ENCODE assay signal across 8 mouse cellular contexts in the genomic region with DNA sequence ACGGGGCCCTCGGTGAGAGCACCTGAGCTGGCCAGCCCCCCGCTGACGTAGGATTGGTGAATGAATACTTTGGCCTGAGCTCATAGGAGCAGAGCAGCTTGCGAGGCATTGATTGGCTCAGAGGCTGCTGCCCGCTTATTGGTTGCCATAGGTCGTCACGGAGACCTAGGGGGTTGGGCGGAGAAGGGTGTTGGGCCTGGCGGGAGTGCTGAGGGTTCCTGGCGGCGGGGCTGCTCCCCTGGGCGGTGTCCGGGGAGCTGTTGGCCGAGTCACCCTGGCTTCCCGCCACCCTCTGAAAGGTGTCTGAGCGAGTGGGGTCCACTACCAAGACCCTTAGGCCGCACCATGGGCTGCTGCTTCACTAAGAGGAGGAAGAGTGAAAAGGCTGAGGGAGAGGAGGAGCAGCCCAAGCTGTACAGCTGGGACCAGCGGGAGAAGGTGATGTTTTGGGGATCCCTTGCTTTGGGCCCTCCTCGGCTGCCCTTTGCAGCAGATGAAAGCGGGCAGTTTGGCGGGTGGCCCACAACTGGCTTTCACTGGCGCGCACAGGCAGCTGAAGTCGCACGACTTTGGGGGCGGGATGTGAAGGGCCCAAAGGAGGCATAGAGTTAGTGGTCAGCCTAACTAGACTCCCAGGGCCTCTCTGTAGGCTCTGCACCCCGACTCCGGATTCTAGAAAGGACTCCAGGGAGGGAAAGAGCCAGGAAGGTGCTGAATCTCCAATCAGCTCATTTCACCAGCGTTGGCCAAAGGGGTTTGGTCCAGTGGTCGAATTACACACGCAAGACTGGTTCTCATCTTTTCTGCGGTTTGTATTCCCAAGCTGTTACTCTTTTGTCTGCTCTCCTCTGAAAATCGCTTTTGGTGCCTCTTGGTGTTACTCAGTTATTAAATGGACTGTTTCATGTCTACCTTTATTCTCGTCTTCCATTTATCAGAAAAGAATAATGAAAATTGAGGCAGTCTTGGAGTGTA. TPM values are rescaled to one million over a fixed set of nuclear protein-coding genes. Genes with fewer than 3 reads are reported as not detected.
DNase-seq lines count a peak whose midpoint lies in the region; ATAC-seq and TF ChIP-seq lines count a peak whose summit lies in the region.

Gene Rp2, plus strand, starts transcription at position 91 of the 975 bp plus-strand sequence.

- H3K36me3 ChIP-seq in embryonic facial prominence, embryonic 14.5 days (ENCODE audit: control insufficient read depth, insufficient read depth, low read length) = no peaks in the 10 kb centered on the region
- no peaks in the 10 kb centered on the region for H3K36me3 ChIP-seq in heart, adult 2 months (ENCODE audit: control insufficient read depth, insufficient read depth, low read length)
- no peaks in the 10 kb centered on the region for H3K36me3 ChIP-seq in limb, embryonic 14.5 days (ENCODE audit: control insufficient read depth, insufficient read depth, low read length)
- no peaks in the 10 kb centered on the region for H3K36me3 ChIP-seq in midbrain, postnatal 0 days (ENCODE audit: insufficient read depth, low read length)

- peak; percentile 63 for TF ChIP-seq POLR2A in heart, adult 2 months (IDR thresholded peaks at IDR 0.05; ENCODE audit: insufficient read depth, low read depth, low read length)
- no peak for TF ChIP-seq POLR2A in limb, embryonic 14.5 days (IDR thresholded peaks at IDR 0.05; ENCODE audit: borderline replicate concordance, extremely low read depth, insufficient read depth, insufficient read length)

- no peaks in the 10 kb centered on the region for H3K79me2 ChIP-seq in heart, adult 2 months (replicated peaks; ENCODE audit: control insufficient read depth, insufficient read depth, low read length)

- H3K4me3 ChIP-seq in embryonic facial prominence, embryonic 14.5 days (ENCODE audit: low read depth, low read length) = peak within 1 kb of the TSS; percentile 58
- peak within 1 kb of the TSS; percentile 62 for H3K4me3 ChIP-seq in heart, adult 2 months
- H3K4me3 ChIP-seq in limb, embryonic 14.5 days (replicated peaks; ENCODE audit: low read length) = peak within 1 kb of the TSS; percentile 54
- H3K4me3 ChIP-seq in midbrain, postnatal 0 days (ENCODE audit: low read depth, low read length) = peak within 1 kb of the TSS; percentile 59

- TF ChIP-seq CTCF in heart, adult 2 months (IDR thresholded peaks at IDR 0.05) = no peak
- TF ChIP-seq CTCF in midbrain, postnatal 0 days (IDR thresholded peaks at IDR 0.05) = no peak

- H3K4me2 ChIP-seq in embryonic facial prominence, embryonic 14.5 days (ENCODE audit: low read depth, low read length) = peak within 1 kb of the TSS; percentile 51
- H3K4me2 ChIP-seq in limb, embryonic 14.5 days (replicated peaks; ENCODE audit: low read depth, low read length, severe bottlenecking) = peak within 1 kb of the TSS; percentile 51
- peak within 1 kb of the TSS; percentile 53 for H3K4me2 ChIP-seq in midbrain, postnatal 0 days (ENCODE audit: low read depth, low read length, poor library complexity, severe bottlenecking)

- no peaks in the 10 kb centered on the region for H3K4me1 ChIP-seq in embryonic facial prominence, embryonic 14.5 days (ENCODE audit: control insufficient read depth, insufficient read depth, low read length)
- no peaks in the 10 kb centered on the region for H3K4me1 ChIP-seq in heart, adult 2 months (ENCODE audit: control insufficient read depth, insufficient read depth, low read length)
- no peaks in the 10 kb centered on the region for H3K4me1 ChIP-seq in limb, embryonic 14.5 days (ENCODE audit: control insufficient read depth, insufficient read depth, low read length)
- no peaks in the 10 kb centered on the region for H3K4me1 ChIP-seq in midbrain, postnatal 0 days (ENCODE audit: insufficient read depth, low read length)

- H3K9ac ChIP-seq in embryonic facial prominence, embryonic 14.5 days (ENCODE audit: low read depth, low read length) = peak within 1 kb of the TSS; percentile 73
- peak within 1 kb of the TSS; percentile 85 for H3K9ac ChIP-seq in heart, adult 2 months (ENCODE audit: low read depth, low read length)
- H3K9ac ChIP-seq in limb, embryonic 14.5 days (ENCODE audit: low read depth, low read length, severe bottlenecking) = peak within 1 kb of the TSS; percentile 68
- H3K9ac ChIP-seq in midbrain, postnatal 0 days (replicated peaks; ENCODE audit: low read length, poor library complexity, severe bottlenecking) = peak within 1 kb of the TSS; percentile 61

- WGBS in embryonic facial prominence, embryonic 14.5 days = 14% methylated on average over 31 of the region's 35 CpGs
- 10% methylated on average over 35 of the region's 35 CpGs for WGBS in heart, adult 2 months
- 18% methylated on average over 29 of the region's 35 CpGs for WGBS in limb, embryonic 14.5 days
- 15% methylated on average over 35 of the region's 35 CpGs for WGBS in midbrain, postnatal 0 days

- TF ChIP-seq EP300 in heart, adult 2 months (IDR thresholded peaks at IDR 0.05; ENCODE audit: insufficient read depth, low read depth, low read length) = no peak

- H3K27ac ChIP-seq in embryonic facial prominence, embryonic 14.5 days (replicated peaks; ENCODE audit: low read depth, low read length) = peak within 1 kb of the TSS; percentile 56
- peak within 1 kb of the TSS; percentile 67 for H3K27ac ChIP-seq in heart, adult 2 months
- H3K27ac ChIP-seq in limb, embryonic 14.5 days (replicated peaks; ENCODE audit: low read depth, low read length) = peak within 1 kb of the TSS; percentile 65
- H3K27ac ChIP-seq in midbrain, postnatal 0 days (ENCODE audit: low read depth, low read length) = no peak within 1 kb of the TSS

- H3K27me3 ChIP-seq in embryonic facial prominence, embryonic 14.5 days (replicated peaks; ENCODE audit: control insufficient read depth, insufficient read depth, low read length) = no peaks in the 10 kb centered on the region
- H3K27me3 ChIP-seq in heart, adult 2 months (ENCODE audit: control insufficient read depth, insufficient read depth, low read length) = no peaks in the 10 kb centered on the region
- H3K27me3 ChIP-seq in limb, embryonic 14.5 days (ENCODE audit: control insufficient read depth, insufficient read depth, low read length) = no peaks in the 10 kb centered on the region
- no peaks in the 10 kb centered on the region for H3K27me3 ChIP-seq in midbrain, postnatal 0 days (ENCODE audit: insufficient read depth, low read length)

- DNase-seq in 3T3-L1 (ENCODE audit: low read depth, low spot score) = peak; percentile 89
- DNase-seq in adrenal gland, postnatal 4 days (ENCODE audit: low spot score in 2 of 2) = peak; percentile 38 to 53
- DNase-seq in embryonic facial prominence, embryonic 14.5 days (ENCODE audit: low spot score) = peak; percentile 95
- peak; percentile 79 to 86 for DNase-seq in heart, adult 2 months
- DNase-seq in kidney, adult 9 months = peak; percentile 89
- peak; percentile 89 for DNase-seq in limb, embryonic 14.5 days (ENCODE audit: low spot score)
- peak; percentile 91 for DNase-seq in midbrain, postnatal 0 days (ENCODE audit: low spot score)
- DNase-seq in spleen, postnatal 14 days (ENCODE audit: low spot score in 2 of 2) = peak; percentile 66 to 72

- peak; percentile 100 for ATAC-seq in embryonic facial prominence, embryonic 14.5 days (ENCODE audit: low read depth)
- ATAC-seq in limb, embryonic 14.5 days (ENCODE audit: low FRiP score, low read depth) = peak; percentile 100
- ATAC-seq in midbrain, postnatal 0 days (ENCODE audit: low FRiP score) = peak; percentile 100

- H3K9me3 ChIP-seq in embryonic facial prominence, embryonic 14.5 days (ENCODE audit: control insufficient read depth, low read length) = no peaks in the 10 kb centered on the region
- H3K9me3 ChIP-seq in limb, embryonic 14.5 days (ENCODE audit: control insufficient read depth, low read length) = no peaks in the 10 kb centered on the region
- H3K9me3 ChIP-seq in midbrain, postnatal 0 days (ENCODE audit: low read length) = no peaks in the 10 kb centered on the region

- intact Hi-C loops in heart, adult 2 months (cut with DNase I) = loop anchor here (5.0 to 10.0 kb wide), 3 partner anchors 63 to 210 kb away; partner anchors contain the start of gene Jade3

RNA-seq across cellular contexts. Expression of gene Rp2, which starts in this region (rescaled TPM):
- total RNA-seq in adrenal gland, postnatal 4 days (2021) = 10 to 100 TPM; 21.5 to 22.1 TPM
- 14.5 and 15.2 TPM in 2 replicates for polyA plus RNA-seq in embryonic facial prominence, embryonic 14.5 days (2014; fragmentation: Nextera tagmentation; extraction: Ambion mirVana)
- total RNA-seq in heart, adult 2 months (2021) = 10 to 100 TPM in 1 of 2 experiments, 1 to 10 TPM in 1; 9.4 to 10.5 TPM
- polyA plus RNA-seq in heart, adult 2 months (2012; rRNA removed) = 4.0 and 5.0 TPM in 2 replicates
- 10.0 and 11.9 TPM in 2 replicates for polyA plus RNA-seq in limb, embryonic 14.5 days (2012; rRNA removed)
- polyA plus RNA-seq in limb, embryonic 14.5 days (2014; fragmentation: Nextera tagmentation; extraction: Ambion mirVana) = 14.3 and 16.8 TPM in 2 replicates
- 14.5 and 16.3 TPM in 2 replicates for total RNA-seq in midbrain, postnatal 0 days (2014; rRNA removed)
- 8.4 and 8.6 TPM in 2 replicates for polyA plus RNA-seq in midbrain, postnatal 0 days (2015; fragmentation: Nextera tagmentation; extraction: Ambion mirVana)
